14 mouse cellular contexts compared by ENCODE assay signal in genomic region chr17:24463374-24464133, GRCm38 (mm10). TPM values are rescaled to one million over a fixed set of nuclear protein-coding genes. Genes with fewer than 3 reads are reported as not detected.
DNase-seq lines count a peak whose midpoint lies in the region; ATAC-seq lines count a peak whose summit lies in the region.
"Had no signal": no experiment of that assay in that cellular context is flagged by ENCODE, and none has a peak within 500 bp of the region (broad histone marks: within the 10 kb centered on the region; RNA-seq: fewer than 3 reads in every experiment).

No protein-coding gene starts in this region.

- no peaks in the 10 kb centered on the region for H3K9me3 ChIP-seq in liver, embryonic 13.5 days (replicated peaks)
- H3K9me3 ChIP-seq in liver, embryonic 12.5 days (replicated peaks) = no peaks in the 10 kb centered on the region
- no peaks in the 10 kb centered on the region for H3K9me3 ChIP-seq in midbrain, embryonic 10.5 days (replicated peaks)
- H3K9me3 ChIP-seq: lung, embryonic 15.5 days; stomach, embryonic 15.5 days had no signal

- H3K4me1 ChIP-seq in liver, embryonic 13.5 days (replicated peaks) = peaks cover 14% of the 10 kb centered on the region
- H3K4me1 ChIP-seq in liver, embryonic 12.5 days = peaks cover 12% of the 10 kb centered on the region; the same call in 1 of the 2 replicates
- H3K4me1 ChIP-seq in midbrain, embryonic 10.5 days = no peaks in the 10 kb centered on the region
- H3K4me1 ChIP-seq: lung, embryonic 15.5 days; stomach, embryonic 15.5 days had no signal

- no peaks in the 10 kb centered on the region for H3K27me3 ChIP-seq in liver, embryonic 13.5 days
- H3K27me3 ChIP-seq in liver, embryonic 12.5 days (replicated peaks) = no peaks in the 10 kb centered on the region
- H3K27me3 ChIP-seq in midbrain, embryonic 10.5 days (ENCODE audit: low read depth, poor library complexity, severe bottlenecking) = no peaks in the 10 kb centered on the region
- H3K27me3 ChIP-seq: lung, embryonic 15.5 days; stomach, embryonic 15.5 days had no signal

- peak; percentile 26 for DNase-seq in CD4-positive, CD25-positive, alpha-beta regulatory T cell, adult 2 months (ENCODE audit: low read depth, low spot score)
- DNase-seq in liver, embryonic 13.5 days = no peak
- peak; percentile 26 for DNase-seq in c-Kit-positive CD71-positive TER-119-positive erythroid progenitor cells, embryonic 14.5 days (ENCODE audit: low spot score)
- no peak for DNase-seq in midbrain, embryonic 10.5 days (ENCODE audit: low spot score)
- DNase-seq in urinary bladder, adult 2 months (ENCODE audit: low spot score) = no peak
- DNase-seq: cerebellum, postnatal 14 days; heart, adult 2 months had no signal

- H3K27ac ChIP-seq in liver, embryonic 13.5 days = no peak overlapping the region
- no peak overlapping the region for H3K27ac ChIP-seq in liver, embryonic 12.5 days
- no peak overlapping the region for H3K27ac ChIP-seq in midbrain, embryonic 10.5 days (replicated peaks)
- H3K27ac ChIP-seq: heart, adult 2 months; lung, embryonic 15.5 days; stomach, embryonic 15.5 days had no signal

- H3K4me2 ChIP-seq in liver, embryonic 13.5 days = no peak overlapping the region
- no peak overlapping the region for H3K4me2 ChIP-seq in liver, embryonic 12.5 days
- H3K4me2 ChIP-seq: lung, embryonic 15.5 days; stomach, embryonic 15.5 days had no signal

- H3K9ac ChIP-seq in liver, embryonic 13.5 days = no peak overlapping the region
- no peak overlapping the region for H3K9ac ChIP-seq in liver, embryonic 12.5 days
- H3K9ac ChIP-seq: lung, embryonic 15.5 days; stomach, embryonic 15.5 days had no signal

- no peaks in the 10 kb centered on the region for H3K36me3 ChIP-seq in liver, embryonic 13.5 days
- peaks cover 6% of the 10 kb centered on the region; the same call in 1 of the 2 replicates for H3K36me3 ChIP-seq in liver, embryonic 12.5 days
- no peaks in the 10 kb centered on the region for H3K36me3 ChIP-seq in midbrain, embryonic 10.5 days
- H3K36me3 ChIP-seq: lung, embryonic 15.5 days; stomach, embryonic 15.5 days had no signal

- 33% methylated on average over 6 of the region's 6 CpGs for WGBS in liver, embryonic 13.5 days (ENCODE audit: insufficient replicate concordance)
- 39% methylated on average over 6 of the region's 6 CpGs for WGBS in liver, embryonic 12.5 days (ENCODE audit: insufficient replicate concordance)
- 61% methylated on average over 6 of the region's 6 CpGs for WGBS in midbrain, embryonic 10.5 days

- no peak for ATAC-seq in CD4-positive, CD25-positive, alpha-beta regulatory T cell, adult 4 months
- 0 out of 2 replicates have a peak, but pooled peaks have one; percentile 39 for ATAC-seq in liver, embryonic 13.5 days (ENCODE audit: low read depth)
- no peak for ATAC-seq in liver, embryonic 12.5 days
- ATAC-seq in megakaryocyte progenitor cell, adult 5-6 weeks (replicated peaks; ENCODE audit: poor library complexity) = peak; percentile 88

- no peak overlapping the region for H3K4me3 ChIP-seq in liver, embryonic 13.5 days (replicated peaks)
- no peak overlapping the region for H3K4me3 ChIP-seq in liver, embryonic 12.5 days
- no peak overlapping the region for H3K4me3 ChIP-seq in midbrain, embryonic 10.5 days
- H3K4me3 ChIP-seq: erythroblast, embryonic 14.5 days; heart, adult 2 months; lung, embryonic 15.5 days; myocyte; stomach, embryonic 15.5 days had no signal

RNA-seq across cellular contexts. Expression of gene E4f1, which starts 6.6 kb away (rescaled TPM):
- polyA plus RNA-seq in CD4-positive, CD25-positive, alpha-beta regulatory T cell, adult 4 months (2017; shearing (Covaris generic)) = 10 to 100 TPM; 34.3 to 62.8 TPM
- 11.7 and 13.0 TPM in 2 replicates for polyA plus RNA-seq in liver, embryonic 13.5 days (2015; fragmentation: Nextera tagmentation; extraction: Ambion mirVana)
- 19.2 and 20.7 TPM in 2 replicates for polyA plus RNA-seq in liver, embryonic 12.5 days (2016; fragmentation: Nextera tagmentation; extraction: Ambion mirVana)
- 23.3 and 27.5 TPM in 2 replicates for total RNA-seq in megakaryocyte progenitor cell, adult 5-6 weeks (2015)
- 13.6 and 18.7 TPM in 2 replicates for total RNA-seq in megakaryocyte progenitor cell, adult 5-6 weeks (2017)
- 36.2 and 42.9 TPM in 2 replicates for polyA plus RNA-seq in midbrain, embryonic 10.5 days (2016; fragmentation: Nextera tagmentation; extraction: Ambion mirVana)
- 55.8 and 61.5 TPM in 2 replicates for polyA plus RNA-seq in urinary bladder, adult 2 months (2012; rRNA removed)

RNA-seq across cellular contexts. Expression of gene Pgp, which starts 6.6 kb away (rescaled TPM):
- 1 to 10 TPM; 4.1 to 5.3 TPM for polyA plus RNA-seq in CD4-positive, CD25-positive, alpha-beta regulatory T cell, adult 4 months (2017; shearing (Covaris generic))
- 84.0 and 86.7 TPM in 2 replicates for polyA plus RNA-seq in liver, embryonic 13.5 days (2015; fragmentation: Nextera tagmentation; extraction: Ambion mirVana)
- polyA plus RNA-seq in liver, embryonic 12.5 days (2016; fragmentation: Nextera tagmentation; extraction: Ambion mirVana) = 99.5 and 101 TPM in 2 replicates
- 25.4 and 26.4 TPM in 2 replicates for total RNA-seq in megakaryocyte progenitor cell, adult 5-6 weeks (2015)
- 16.6 and 21.5 TPM in 2 replicates for total RNA-seq in megakaryocyte progenitor cell, adult 5-6 weeks (2017)
- 76.4 and 83.5 TPM in 2 replicates for polyA plus RNA-seq in midbrain, embryonic 10.5 days (2016; fragmentation: Nextera tagmentation; extraction: Ambion mirVana)
- 31.8 and 33.5 TPM in 2 replicates for polyA plus RNA-seq in urinary bladder, adult 2 months (2012; rRNA removed)

RNA-seq across cellular contexts. Expression of gene Bricd5, which starts 10.1 kb away (rescaled TPM):
- polyA plus RNA-seq in CD4-positive, CD25-positive, alpha-beta regulatory T cell, adult 4 months (2017; shearing (Covaris generic)) = not detected
- polyA plus RNA-seq in liver, embryonic 13.5 days (2015; fragmentation: Nextera tagmentation; extraction: Ambion mirVana) = 0.13 TPM in 1 of 2 replicates, not detected in the other
- polyA plus RNA-seq in liver, embryonic 12.5 days (2016; fragmentation: Nextera tagmentation; extraction: Ambion mirVana) = 0.18 TPM in 1 of 2 replicates, not detected in the other
- total RNA-seq in megakaryocyte progenitor cell, adult 5-6 weeks (2015) = 0.35 and 0.81 TPM in 2 replicates
- not detected in 2 replicates for total RNA-seq in megakaryocyte progenitor cell, adult 5-6 weeks (2017)
- 0.21 and 0.22 TPM in 2 replicates for polyA plus RNA-seq in midbrain, embryonic 10.5 days (2016; fragmentation: Nextera tagmentation; extraction: Ambion mirVana)
- polyA plus RNA-seq in urinary bladder, adult 2 months (2012; rRNA removed) = 0.10 and 0.19 TPM in 2 replicates
- total RNA-seq: heart, adult 2 months had no signal
- polyA plus RNA-seq: erythroblast, embryonic 14.5 days; heart, adult 2 months; lung, embryonic 15.5 days; stomach, embryonic 15.5 days had no signal

RNA-seq across cellular contexts. Expression of gene Mlst8, which starts 15.3 kb away (rescaled TPM):
- 10 to 100 TPM; 14.3 to 25.8 TPM for polyA plus RNA-seq in CD4-positive, CD25-positive, alpha-beta regulatory T cell, adult 4 months (2017; shearing (Covaris generic))
- 11.7 and 13.8 TPM in 2 replicates for polyA plus RNA-seq in liver, embryonic 13.5 days (2015; fragmentation: Nextera tagmentation; extraction: Ambion mirVana)
- polyA plus RNA-seq in liver, embryonic 12.5 days (2016; fragmentation: Nextera tagmentation; extraction: Ambion mirVana) = 17.2 and 19.4 TPM in 2 replicates
- 9.2 TPM in 2 replicates for total RNA-seq in megakaryocyte progenitor cell, adult 5-6 weeks (2015)
- 14.9 and 28.9 TPM in 2 replicates for total RNA-seq in megakaryocyte progenitor cell, adult 5-6 weeks (2017)
- polyA plus RNA-seq in midbrain, embryonic 10.5 days (2016; fragmentation: Nextera tagmentation; extraction: Ambion mirVana) = 40.2 and 40.9 TPM in 2 replicates
- polyA plus RNA-seq in urinary bladder, adult 2 months (2012; rRNA removed) = 20.9 and 21.7 TPM in 2 replicates

RNA-seq across cellular contexts. Expression of gene Dnase1l2, which starts 20.6 kb away (rescaled TPM):
- polyA plus RNA-seq in CD4-positive, CD25-positive, alpha-beta regulatory T cell, adult 4 months (2017; shearing (Covaris generic)) = 1 to 10 TPM; 7.4 to 8.3 TPM
- 0.33 and 0.68 TPM in 2 replicates for polyA plus RNA-seq in liver, embryonic 13.5 days (2015; fragmentation: Nextera tagmentation; extraction: Ambion mirVana)
- polyA plus RNA-seq in liver, embryonic 12.5 days (2016; fragmentation: Nextera tagmentation; extraction: Ambion mirVana) = 0.70 and 0.96 TPM in 2 replicates
- total RNA-seq in megakaryocyte progenitor cell, adult 5-6 weeks (2015) = 0.94 and 3.5 TPM in 2 replicates
- 2.9 and 4.0 TPM in 2 replicates for total RNA-seq in megakaryocyte progenitor cell, adult 5-6 weeks (2017)
- polyA plus RNA-seq in midbrain, embryonic 10.5 days (2016; fragmentation: Nextera tagmentation; extraction: Ambion mirVana) = 2.7 and 3.4 TPM in 2 replicates
- 47.5 and 62.9 TPM in 2 replicates for polyA plus RNA-seq in urinary bladder, adult 2 months (2012; rRNA removed)

Comparison
In these comparisons a context has a peak if more than half of its experiments do, and no peak if none do; other contexts are left out.
1. ATAC-seq: peak in liver, embryonic 13.5 days (single experiment) and megakaryocyte progenitor cell, adult 5-6 weeks (single experiment); none in CD4-positive, CD25-positive, alpha-beta regulatory T cell, adult 4 months (single experiment) and liver, embryonic 12.5 days (single experiment).
2. DNase-seq: peak in CD4-positive, CD25-positive, alpha-beta regulatory T cell, adult 2 months (single experiment) and c-Kit-positive CD71-positive TER-119-positive erythroid progenitor cells, embryonic 14.5 days (single experiment); none in liver, embryonic 13.5 days (single experiment), midbrain, embryonic 10.5 days (single experiment) and urinary bladder, adult 2 months (single experiment).